Mouse (Mus musculus): Measurements from ENCODE around the gene Eef1g. TPM values are rescaled to one million over a fixed set of nuclear protein-coding genes. Genes with fewer than 3 reads are reported as not detected.

The Eef1g gene
- polyA plus RNA-seq, 1 experiment = 226 TPM

DNA sequence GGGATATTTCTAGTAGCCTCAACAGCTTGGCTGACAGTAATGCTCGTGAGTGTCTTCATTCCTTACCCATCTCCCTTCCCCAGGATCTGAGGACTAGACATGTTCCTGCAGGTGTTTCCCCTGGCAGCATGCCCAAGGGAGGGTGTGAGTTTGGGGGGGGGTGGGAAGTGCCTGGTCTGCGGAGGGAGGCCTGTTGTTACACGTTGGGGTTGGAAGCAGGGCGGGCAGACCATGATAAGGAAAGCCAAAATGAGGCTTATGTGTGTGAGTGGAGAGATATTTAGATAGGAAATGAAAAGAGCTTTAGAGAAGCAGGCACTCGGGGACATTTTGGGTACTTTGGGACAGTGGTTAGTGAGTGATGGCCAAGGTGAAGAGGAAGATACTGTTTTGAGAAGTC lies 22.8 kb upstream of the Eef1g start:
- Histone ChIP-seq H3K27ac (ENCODE audit: insufficient read depth, low read depth, low read length) (peak overlapping the region; percentile 4; the same call in 1 of the 2 replicates), H3K4me3 (ENCODE audit: insufficient read depth, low read length) (peak overlapping the region; percentile 12; the same call in 1 of the 2 replicates), H3K4me1 (ENCODE audit: control insufficient read depth, insufficient read depth, low read length) (peaks cover 25% of the 10 kb centered on the region)
- TF ChIP-seq CTCF (IDR thresholded peaks at IDR 0.05; ENCODE audit: low read depth, low read length) (no peak), POLR2A (IDR thresholded peaks at IDR 0.05; ENCODE audit: borderline replicate concordance, low read depth, low read length) (no peak)

DNA sequence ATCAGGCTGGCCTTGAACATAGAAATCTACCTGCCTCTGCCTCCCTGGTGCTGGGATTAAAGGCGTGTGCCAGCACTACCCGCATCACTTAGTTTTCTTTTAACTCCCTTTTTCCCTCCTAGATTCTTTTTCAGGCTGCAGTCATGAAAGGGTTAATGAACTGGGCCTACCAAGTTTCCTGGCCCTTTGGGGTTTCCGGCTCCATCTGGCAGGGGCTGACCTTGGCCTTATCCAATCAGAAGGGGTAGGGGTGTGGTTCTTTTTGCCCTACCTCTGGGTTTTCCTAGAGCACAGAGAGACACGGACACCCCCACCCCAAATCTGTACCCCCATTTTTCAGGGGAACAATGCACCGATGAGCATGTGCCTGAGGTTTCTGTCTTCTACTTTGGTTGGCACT lies 22.1 kb upstream of the Eef1g start:
- peak overlapping the region; percentile 56 for H3K4me3 ChIP-seq (ENCODE audit: insufficient read depth, low read length)
- H3K27ac ChIP-seq (ENCODE audit: insufficient read depth, low read depth, low read length) = peak overlapping the region; percentile 71
- TF ChIP-seq POLR2A (IDR thresholded peaks at IDR 0.05; ENCODE audit: borderline replicate concordance, low read depth, low read length) = no peak
- TF ChIP-seq CTCF (IDR thresholded peaks at IDR 0.05; ENCODE audit: low read depth, low read length) = no peak
- H3K4me1 ChIP-seq (ENCODE audit: control insufficient read depth, insufficient read depth, low read length) = peaks cover 24% of the 10 kb centered on the region

DNA sequence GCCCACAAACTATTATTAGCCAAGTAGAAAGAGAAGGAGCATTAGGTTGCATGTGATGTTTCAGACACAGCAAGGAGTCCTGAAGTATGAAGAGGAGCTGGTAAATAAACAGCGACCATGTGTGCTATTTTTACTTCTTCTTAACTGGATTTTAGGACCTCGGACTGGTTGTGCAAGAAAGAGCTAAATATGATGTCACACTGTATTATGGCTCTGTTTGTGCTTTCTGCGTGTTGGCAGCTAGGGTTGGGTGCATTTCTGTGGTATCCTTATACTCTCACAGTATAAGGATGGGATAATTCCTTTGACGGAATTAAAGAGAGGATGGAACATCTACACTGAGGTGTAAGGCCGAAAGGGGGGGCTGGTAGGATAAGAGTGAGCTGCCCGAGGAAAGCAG lies 21.6 kb upstream of the Eef1g start:
- H3K4me3 ChIP-seq (ENCODE audit: insufficient read depth, low read length) = peak overlapping the region; percentile 56
- TF ChIP-seq POLR2A (IDR thresholded peaks at IDR 0.05; ENCODE audit: borderline replicate concordance, low read depth, low read length) = no peak
- TF ChIP-seq CTCF (IDR thresholded peaks at IDR 0.05; ENCODE audit: low read depth, low read length) = no peak
- H3K4me1 ChIP-seq (ENCODE audit: control insufficient read depth, insufficient read depth, low read length) = peaks cover 24% of the 10 kb centered on the region
- peak overlapping the region; percentile 71 for H3K27ac ChIP-seq (ENCODE audit: insufficient read depth, low read depth, low read length)

DNA sequence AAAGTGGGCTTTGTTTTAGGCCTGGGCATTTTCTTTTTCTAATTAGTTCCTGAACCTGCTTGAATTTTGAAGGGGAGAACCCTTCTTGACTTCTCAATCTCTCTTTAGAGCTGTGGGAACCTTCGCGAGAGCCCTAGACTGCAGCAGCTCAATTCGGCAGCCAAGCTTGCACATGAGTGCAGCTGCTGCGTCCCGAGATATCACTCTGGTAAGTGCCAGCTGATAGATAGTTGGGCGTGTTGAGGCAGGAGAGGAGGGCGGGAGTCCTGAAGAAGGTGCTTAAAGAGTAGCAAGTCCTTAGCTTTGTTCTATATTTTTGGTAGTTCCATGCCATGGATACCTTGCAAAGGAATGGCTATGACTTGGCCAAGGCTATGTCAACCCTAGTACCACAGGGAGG lies 19.9 kb upstream of the Eef1g start:
- H3K27ac ChIP-seq (ENCODE audit: insufficient read depth, low read depth, low read length) = no peak overlapping the region
- peaks cover 21% of the 10 kb centered on the region for H3K4me1 ChIP-seq (ENCODE audit: control insufficient read depth, insufficient read depth, low read length)
- no peak overlapping the region for H3K4me3 ChIP-seq (ENCODE audit: insufficient read depth, low read length)
- TF ChIP-seq POLR2A (IDR thresholded peaks at IDR 0.05; ENCODE audit: borderline replicate concordance, low read depth, low read length) (no peak), CTCF (IDR thresholded peaks at IDR 0.05; ENCODE audit: low read depth, low read length) (no peak)

- H3K4me3 ChIP-seq (ENCODE audit: insufficient read depth, low read length) = no peak overlapping the region
- H3K27ac ChIP-seq (ENCODE audit: insufficient read depth, low read depth, low read length) = no peak overlapping the region
- TF ChIP-seq POLR2A (IDR thresholded peaks at IDR 0.05; ENCODE audit: borderline replicate concordance, low read depth, low read length) (no peak), CTCF (IDR thresholded peaks at IDR 0.05; ENCODE audit: low read depth, low read length) (no peak)
- peaks cover 22% of the 10 kb centered on the region for H3K4me1 ChIP-seq (ENCODE audit: control insufficient read depth, insufficient read depth, low read length)
Measured at GRCm38 (mm10) chr19:8950190-8950589, 16.7 kb upstream of the Eef1g start.

DNA sequence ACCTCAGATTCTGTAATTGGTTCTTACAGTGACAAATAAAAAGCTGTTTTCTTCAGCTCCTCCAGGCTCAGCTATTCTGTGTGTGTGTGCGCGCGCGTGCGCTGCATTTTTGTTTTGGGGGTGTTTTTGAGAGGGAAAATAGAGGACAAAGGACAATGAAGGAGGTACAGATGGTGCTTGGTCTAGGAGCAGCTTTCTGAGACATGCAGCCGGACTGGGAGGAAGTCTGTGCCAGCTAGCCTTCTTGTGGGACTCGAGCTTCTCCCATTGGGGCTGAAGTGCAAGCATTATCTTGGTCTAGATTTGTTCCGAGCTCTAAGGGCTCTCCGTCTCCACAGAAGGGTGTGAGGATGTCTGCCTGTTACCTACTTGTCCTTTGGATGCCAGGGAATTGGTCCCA lies 14.6 kb upstream of the Eef1g start:
- no peak overlapping the region for H3K27ac ChIP-seq (ENCODE audit: insufficient read depth, low read depth, low read length)
- H3K4me3 ChIP-seq (ENCODE audit: insufficient read depth, low read length) = no peak overlapping the region
- H3K4me1 ChIP-seq (ENCODE audit: control insufficient read depth, insufficient read depth, low read length) = peaks cover 17% of the 10 kb centered on the region
- no peak for TF ChIP-seq POLR2A (IDR thresholded peaks at IDR 0.05; ENCODE audit: borderline replicate concordance, low read depth, low read length)
- TF ChIP-seq CTCF (IDR thresholded peaks at IDR 0.05; ENCODE audit: low read depth, low read length) = no peak

DNA sequence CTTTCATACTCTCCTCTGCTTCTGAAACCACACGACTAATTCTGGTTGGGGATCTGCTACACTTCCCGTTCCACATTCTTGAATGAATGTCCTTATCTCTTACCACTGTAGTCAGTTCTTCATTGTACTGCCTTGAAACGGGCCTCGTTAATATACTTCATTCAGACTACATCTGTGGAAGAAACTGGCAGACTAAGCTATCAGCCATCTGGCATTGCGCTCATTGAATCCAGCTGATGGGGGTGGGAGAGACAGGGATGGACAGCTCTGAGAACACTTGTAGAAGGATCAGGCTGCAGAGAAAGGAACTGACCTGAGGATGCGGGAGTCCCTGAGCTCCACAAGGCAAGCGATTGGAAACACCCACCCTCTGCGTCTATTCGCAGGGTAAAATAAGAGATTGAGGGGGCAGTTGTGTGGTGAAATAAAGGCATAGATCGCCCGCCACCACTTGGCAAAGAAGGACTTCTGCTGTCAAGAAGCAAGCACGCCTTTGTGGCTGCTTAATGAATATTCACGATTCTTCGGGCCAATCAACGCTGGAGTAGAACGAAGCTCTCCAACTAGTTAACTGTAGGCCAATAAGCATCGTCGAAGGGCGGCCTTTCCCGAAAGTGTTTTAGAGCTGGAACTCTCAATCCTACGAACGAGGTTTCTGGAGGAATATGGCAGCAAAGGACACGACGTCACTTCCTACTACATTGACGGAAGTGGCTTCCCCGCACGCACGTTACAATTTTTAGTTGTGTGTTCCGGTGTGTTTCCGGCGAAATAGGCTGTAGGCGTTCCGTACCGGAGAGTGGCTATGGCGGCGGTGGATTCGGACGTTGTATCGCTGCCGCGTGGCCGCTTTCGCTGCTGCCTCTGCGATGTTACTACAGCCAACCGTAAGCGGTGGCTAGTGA lies 13.5 kb upstream of the Eef1g start, which contains the start of gene Tut1:
Tut1 (plus strand) TSS at position 713 of the 905 bp plus-strand sequence.
- TF ChIP-seq POLR2A (IDR thresholded peaks at IDR 0.05; ENCODE audit: borderline replicate concordance, low read depth, low read length) = no peak
- no peak for TF ChIP-seq CTCF (IDR thresholded peaks at IDR 0.05; ENCODE audit: low read depth, low read length)
- H3K4me1 ChIP-seq (ENCODE audit: control insufficient read depth, insufficient read depth, low read length) = peaks cover 17% of the 10 kb centered on the region
- peak within 1 kb of the TSS; percentile 92 for H3K4me3 ChIP-seq (ENCODE audit: insufficient read depth, low read length)
- peak within 1 kb of the TSS; percentile 74 for H3K27ac ChIP-seq (ENCODE audit: insufficient read depth, low read depth, low read length)

DNA sequence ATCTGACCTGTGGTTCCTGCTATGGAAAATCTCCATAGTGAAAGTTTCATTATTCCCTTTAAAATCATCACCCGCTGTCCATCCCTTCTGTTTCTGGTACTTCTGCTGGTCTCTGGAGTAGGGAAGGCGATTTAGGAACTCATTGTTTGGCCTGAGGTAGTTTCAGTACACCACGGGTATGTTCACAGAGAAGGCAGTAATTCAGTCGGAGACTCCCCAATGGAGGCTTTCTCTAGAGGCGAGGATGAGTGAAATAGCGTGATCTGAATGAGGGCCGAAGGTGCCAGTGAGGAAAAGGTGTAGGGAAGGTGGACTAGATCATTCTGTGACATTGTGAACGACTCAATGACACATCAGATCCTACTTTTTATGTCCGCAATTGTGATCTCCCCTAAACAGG lies 12.7 kb upstream of the Eef1g start:
- peak overlapping the region; percentile 74 for H3K27ac ChIP-seq (ENCODE audit: insufficient read depth, low read depth, low read length)

GRCm38 (mm10) chr19:8962256-8962655 lies 4.6 kb upstream of the Eef1g start:
- H3K4me3 ChIP-seq (ENCODE audit: insufficient read depth, low read length) = no peak overlapping the region
- H3K27ac ChIP-seq (ENCODE audit: insufficient read depth, low read depth, low read length) = no peak overlapping the region
- H3K4me1 ChIP-seq (ENCODE audit: control insufficient read depth, insufficient read depth, low read length) = peaks cover 7% of the 10 kb centered on the region
- TF ChIP-seq POLR2A (IDR thresholded peaks at IDR 0.05; ENCODE audit: borderline replicate concordance, low read depth, low read length) = no peak
- no peak for TF ChIP-seq CTCF (IDR thresholded peaks at IDR 0.05; ENCODE audit: low read depth, low read length)

More for the DNA sequence above, 12.7 kb upstream of the Eef1g start:
- Histone ChIP-seq H3K4me3 (ENCODE audit: insufficient read depth, low read length) (peak overlapping the region; percentile 92), H3K4me1 (ENCODE audit: control insufficient read depth, insufficient read depth, low read length) (peaks cover 17% of the 10 kb centered on the region)
- TF ChIP-seq CTCF (IDR thresholded peaks at IDR 0.05; ENCODE audit: low read depth, low read length) = no peak
- no peak for TF ChIP-seq POLR2A (IDR thresholded peaks at IDR 0.05; ENCODE audit: borderline replicate concordance, low read depth, low read length)

- H3K27ac ChIP-seq (ENCODE audit: insufficient read depth, low read depth, low read length) = no peak overlapping the region
- peaks cover 12% of the 10 kb centered on the region for H3K4me1 ChIP-seq (ENCODE audit: control insufficient read depth, insufficient read depth, low read length)
- no peak for TF ChIP-seq POLR2A (IDR thresholded peaks at IDR 0.05; ENCODE audit: borderline replicate concordance, low read depth, low read length)
- TF ChIP-seq CTCF (IDR thresholded peaks at IDR 0.05; ENCODE audit: low read depth, low read length) = no peak
- H3K4me3 ChIP-seq (ENCODE audit: insufficient read depth, low read length) = no peak overlapping the region
Measured at GRCm38 (mm10) chr19:8965075-8965474, 1.8 kb upstream of the Eef1g start.

Data from bone marrow macrophage, adult 2 months (primary cell).